Mouse (Mus musculus) stomach, embryonic 14.5 days (tissue): ENCODE results near the gene 1110008L16Rik. TPM values are rescaled to one million over a fixed set of nuclear protein-coding genes. Genes with fewer than 3 reads are reported as not detected.

Experiments
- ATAC-seq: fragments of 200-750 bp; cut with Nextera tagmentation; 2 replicates; pipeline ENCODE4 v1.8.0; 2017; ENCODE audit warnings: low read depth, moderate TSS enrichment; ENCODE audit not compliant: insufficient number of reproducible peaks, insufficient read depth, low FRiP score
- H3K27ac ChIP-seq: fragments of 300-500 bp; sonication (generic); 2 replicates; pipeline ENCODE4 v1.5.1; 2014; ENCODE audit warnings: mild to moderate bottlenecking, low read length, moderate library complexity, mixed read lengths
- H3K27me3 ChIP-seq: fragments of 300-500 bp; sonication (generic); 2 replicates; pipeline ENCODE4 v1.6.1; 2014; ENCODE audit warnings: low read length, control low read depth, mixed read lengths; ENCODE audit not compliant: control insufficient read depth, insufficient read depth
- H3K36me3 ChIP-seq: fragments of 300-500 bp; sonication (generic); 2 replicates; pipeline ENCODE4 v1.6.1; 2014; ENCODE audit warnings: mild to moderate bottlenecking, control low read depth, low read length, moderate library complexity, mixed read lengths; ENCODE audit not compliant: control insufficient read depth, insufficient read depth
- H3K4me1 ChIP-seq: fragments of 300-500 bp; sonication (generic); 2 replicates; pipeline ENCODE4 v1.6.1; 2014; ENCODE audit warnings: low read length, control low read depth, mixed read lengths; ENCODE audit not compliant: control insufficient read depth, insufficient read depth
- H3K4me2 ChIP-seq: fragments of 300-500 bp; sonication (generic); replicated peaks from 2 replicates; pipeline ENCODE4 v1.6.1; 2014; ENCODE audit warnings: low read depth, low read length, control low read depth
- H3K4me3 ChIP-seq: fragments of 300-500 bp; sonication (generic); 2 replicates; pipeline ENCODE4 v1.5.1; 2014; ENCODE audit warnings: low read depth, low read length, control low read depth
- H3K9ac ChIP-seq: fragments of 300-500 bp; sonication (generic); replicated peaks from 2 replicates; pipeline ENCODE4 v1.6.1; 2014; ENCODE audit warnings: low read depth, mild to moderate bottlenecking, control low read depth, low read length, moderate library complexity, mixed read lengths
- H3K9me3 ChIP-seq: fragments of 300-500 bp; sonication (generic); 2 replicates; pipeline ENCODE4 v1.6.1; 2016; ENCODE audit warnings: low read depth, low read length, control low read depth; ENCODE audit not compliant: control insufficient read depth
- WGBS: fragments of 180-500 bp; shearing (Covaris S2); extraction: QIAGEN DNeasy Blood & Tissue Kit; methylation state at CpG from one replicate; pipeline ENCODE4 v1.1.7; 2014; 5-methylcytosine and 5-hydroxymethylcytosine counted together
- polyA plus RNA-seq: library from polyadenylated mRNA; unstranded; fragments of >200 nt; fragmentation: Nextera tagmentation; extraction: Ambion mirVana; gene quantifications from 2 replicates; pipeline ENCODE4 v1.2.1, GENCODE M21; 2014

The 1110008L16Rik gene
- polyA plus RNA-seq, 1 experiment from 2014 or later = 29.5 TPM

- no peaks in the 10 kb centered on the region for H3K9me3 ChIP-seq
- H3K27me3 ChIP-seq = no peaks in the 10 kb centered on the region
- H3K36me3 ChIP-seq = peaks cover 6% of the 10 kb centered on the region
- H3K9ac ChIP-seq = peak within 1 kb of the TSS; percentile 71
- peak within 1 kb of the TSS; percentile 61 for H3K4me2 ChIP-seq
- peak within 1 kb of the TSS; percentile 90 for H3K27ac ChIP-seq
- peak; percentile 96 for ATAC-seq
- peaks cover 5% of the 10 kb centered on the region for H3K4me1 ChIP-seq
- under 1% methylated on average over 55 of the region's 55 CpGs for WGBS
- H3K4me3 ChIP-seq = peak within 1 kb of the TSS; percentile 59
Observed at GRCm38 (mm10) chr12:55302485-55303441, 3.4 kb downstream of the 1110008L16Rik start, which contains the start of gene Ppp2r3c. Gene Ppp2r3c, minus strand, starts transcription at chr12:55302998.

GRCm38 (mm10) chr12:55306371-55306770, 7.0 kb downstream of the 1110008L16Rik start:
- H3K4me1 ChIP-seq = no peaks in the 10 kb centered on the region; the same call in 1 of the 2 replicates
- peaks cover 3% of the 10 kb centered on the region; the same call in 1 of the 2 replicates for H3K36me3 ChIP-seq
- no peak for ATAC-seq
- H3K27me3 ChIP-seq = no peaks in the 10 kb centered on the region
- 94% methylated on average over 4 of the region's 4 CpGs for WGBS
- no peak overlapping the region for H3K4me3 ChIP-seq
- no peaks in the 10 kb centered on the region for H3K9me3 ChIP-seq
- H3K27ac ChIP-seq = no peak overlapping the region
- H3K9ac ChIP-seq = no peak overlapping the region
- no peak overlapping the region for H3K4me2 ChIP-seq

- WGBS = 87% methylated on average over 6 of the region's 6 CpGs
- Histone ChIP-seq H3K4me3 (no peak overlapping the region), H3K9me3 (no peaks in the 10 kb centered on the region), H3K4me2 (no peak overlapping the region), H3K4me1 (no peaks in the 10 kb centered on the region; the same call in 1 of the 2 replicates), H3K27me3 (no peaks in the 10 kb centered on the region), H3K36me3 (peaks cover 3% of the 10 kb centered on the region; the same call in 1 of the 2 replicates), H3K27ac (no peak overlapping the region), H3K9ac (no peak overlapping the region)
- no peak for ATAC-seq
Observed at GRCm38 (mm10) chr12:55307566-55307965, 8.2 kb downstream of the 1110008L16Rik start.

- no peak overlapping the region for H3K27ac ChIP-seq
- H3K9ac ChIP-seq = no peak overlapping the region
- H3K36me3 ChIP-seq = peaks cover 3% of the 10 kb centered on the region; the same call in 1 of the 2 replicates
- no peak overlapping the region for H3K4me3 ChIP-seq
- H3K4me2 ChIP-seq = no peak overlapping the region
- no peaks in the 10 kb centered on the region; the same call in 1 of the 2 replicates for H3K4me1 ChIP-seq
- no peaks in the 10 kb centered on the region for H3K9me3 ChIP-seq
- WGBS = 91% methylated on average over 9 of the region's 9 CpGs
- no peaks in the 10 kb centered on the region for H3K27me3 ChIP-seq
- ATAC-seq = no peak
Observed at GRCm38 (mm10) chr12:55308731-55309130, 9.4 kb downstream of the 1110008L16Rik start.

GRCm38 (mm10) chr12:55309501-55309900, 10.1 kb downstream of the 1110008L16Rik start:
- H3K9me3 ChIP-seq = no peaks in the 10 kb centered on the region
- H3K36me3 ChIP-seq = peaks cover 3% of the 10 kb centered on the region; the same call in 1 of the 2 replicates
- no peaks in the 10 kb centered on the region for H3K27me3 ChIP-seq
- no peak overlapping the region for H3K4me3 ChIP-seq
- no peak overlapping the region for H3K27ac ChIP-seq
- H3K4me2 ChIP-seq = no peak overlapping the region
- no peak for ATAC-seq
- 71% methylated on average over 8 of the region's 8 CpGs for WGBS
- no peak overlapping the region for H3K9ac ChIP-seq
- no peaks in the 10 kb centered on the region; the same call in 1 of the 2 replicates for H3K4me1 ChIP-seq

GRCm38 (mm10) chr12:55311841-55312240, 12.5 kb downstream of the 1110008L16Rik start:
- no peak for ATAC-seq
- H3K9ac ChIP-seq = no peak overlapping the region
- no peaks in the 10 kb centered on the region for H3K9me3 ChIP-seq
- H3K4me3 ChIP-seq = no peak overlapping the region
- H3K27me3 ChIP-seq = no peaks in the 10 kb centered on the region
- WGBS = 81% methylated on average over 7 of the region's 7 CpGs
- no peaks in the 10 kb centered on the region for H3K4me1 ChIP-seq
- no peak overlapping the region for H3K4me2 ChIP-seq
- no peak overlapping the region for H3K27ac ChIP-seq
- H3K36me3 ChIP-seq = peaks cover 3% of the 10 kb centered on the region; the same call in 1 of the 2 replicates

GRCm38 (mm10) chr12:55313901-55314300, 14.5 kb downstream of the 1110008L16Rik start:
- ATAC-seq = no peak
- Histone ChIP-seq H3K9ac (no peak overlapping the region), H3K4me2 (no peak overlapping the region), H3K27me3 (no peaks in the 10 kb centered on the region), H3K4me3 (no peak overlapping the region), H3K4me1 (no peaks in the 10 kb centered on the region), H3K27ac (no peak overlapping the region), H3K9me3 (no peaks in the 10 kb centered on the region), H3K36me3 (peaks cover 3% of the 10 kb centered on the region; the same call in 1 of the 2 replicates)
- WGBS = 86% methylated on average over 5 of the region's 5 CpGs

- H3K4me2 ChIP-seq = no peak overlapping the region
- no peak overlapping the region for H3K4me3 ChIP-seq
- H3K9me3 ChIP-seq = no peaks in the 10 kb centered on the region
- 37% methylated on average over 5 of the region's 5 CpGs for WGBS
- no peaks in the 10 kb centered on the region for H3K27me3 ChIP-seq
- no peak for ATAC-seq
- H3K4me1 ChIP-seq = no peaks in the 10 kb centered on the region
- H3K27ac ChIP-seq = no peak overlapping the region
- H3K9ac ChIP-seq = no peak overlapping the region
- no peaks in the 10 kb centered on the region; the same call in 1 of the 2 replicates for H3K36me3 ChIP-seq
Observed at GRCm38 (mm10) chr12:55315192-55315591, 15.8 kb downstream of the 1110008L16Rik start.
